Mouse (Mus musculus): ENCODE results near the gene AI464131. TPM values are rescaled to one million over a fixed set of nuclear protein-coding genes. Genes with fewer than 3 reads are reported as not detected.
"Not testable (repeated sequence)": the region's sequence is repeated elsewhere in the genome, so short reads cannot be mapped to it uniquely, and the experiment has no call there.

Gene AI464131
- polyA plus RNA-seq, 1 experiment from 2014 or later = 8.9 TPM

DNA sequence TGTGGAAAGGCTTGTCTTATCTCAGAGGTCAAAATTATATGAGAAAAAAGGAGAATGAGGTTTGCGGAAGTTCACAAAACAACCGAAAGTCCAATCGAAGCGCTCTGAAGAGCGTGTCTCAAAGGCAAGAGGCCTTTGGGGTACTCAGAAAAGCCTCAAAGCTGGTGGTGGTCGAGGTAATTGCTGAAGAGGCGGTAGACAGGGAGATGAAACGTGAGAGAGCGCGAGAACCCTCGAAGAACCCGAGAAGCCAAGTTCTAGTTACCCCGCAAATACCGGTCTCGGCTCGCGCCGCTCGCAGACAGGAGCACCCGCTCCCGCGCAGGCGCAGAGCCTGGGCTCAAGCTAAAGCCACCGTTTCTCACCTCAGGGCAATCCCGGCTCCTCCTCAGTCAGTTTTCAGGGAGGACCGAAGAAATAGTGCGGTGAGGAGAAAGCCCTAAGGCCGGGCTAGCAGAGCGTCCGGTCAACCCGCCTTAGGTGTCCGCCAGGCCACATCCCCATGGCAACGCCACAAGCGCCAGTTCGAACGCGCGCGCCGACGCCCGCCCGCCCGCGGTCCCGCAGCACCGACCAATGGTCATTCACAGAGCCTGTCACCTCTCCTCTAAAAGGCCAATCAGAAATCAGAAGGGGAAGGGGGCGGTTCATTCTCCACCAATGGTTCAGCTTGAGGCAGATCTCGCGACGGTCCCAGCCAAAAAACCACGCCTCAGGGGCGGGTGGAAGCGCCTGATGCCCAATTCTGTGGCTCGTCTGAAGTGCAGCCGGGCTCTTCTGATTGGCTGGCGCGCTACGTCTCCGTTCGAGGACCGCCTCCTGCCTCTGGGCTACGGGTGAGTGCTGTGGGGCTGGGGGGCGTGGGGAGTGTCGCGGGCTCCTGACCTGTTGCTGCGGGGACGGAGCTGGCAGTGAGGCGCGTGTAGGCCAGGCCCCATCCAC, 38.3 kb downstream of the AI464131 start, which contains the start of the genes Kif24 and Nudt2:
Gene Kif24, minus strand, starts transcription at position 543 of the 942 bp plus-strand sequence.
Gene Nudt2, plus strand, starts transcription at position 807 of the 942 bp plus-strand sequence.
- Histone ChIP-seq H3K9me3 (0 out of 2 replicates have a peak, but pooled peaks cover 2% of the 10 kb centered on the region), H3K27ac (replicated peaks) (peak within 1 kb of the TSS; percentile 89), H3K4me3 (peak within 1 kb of the TSS; percentile 75), H3K27me3 (replicated peaks; ENCODE audit: low read depth, poor library complexity, severe bottlenecking) (no peaks in the 10 kb centered on the region), H3K4me1 (peaks cover 33% of the 10 kb centered on the region), H3K36me3 (replicated peaks) (peaks cover 29% of the 10 kb centered on the region)
- DNase-seq (ENCODE audit: low spot score) = peak; percentile 98
- under 1% methylated on average over 70 of the region's 70 CpGs for WGBS

DNA sequence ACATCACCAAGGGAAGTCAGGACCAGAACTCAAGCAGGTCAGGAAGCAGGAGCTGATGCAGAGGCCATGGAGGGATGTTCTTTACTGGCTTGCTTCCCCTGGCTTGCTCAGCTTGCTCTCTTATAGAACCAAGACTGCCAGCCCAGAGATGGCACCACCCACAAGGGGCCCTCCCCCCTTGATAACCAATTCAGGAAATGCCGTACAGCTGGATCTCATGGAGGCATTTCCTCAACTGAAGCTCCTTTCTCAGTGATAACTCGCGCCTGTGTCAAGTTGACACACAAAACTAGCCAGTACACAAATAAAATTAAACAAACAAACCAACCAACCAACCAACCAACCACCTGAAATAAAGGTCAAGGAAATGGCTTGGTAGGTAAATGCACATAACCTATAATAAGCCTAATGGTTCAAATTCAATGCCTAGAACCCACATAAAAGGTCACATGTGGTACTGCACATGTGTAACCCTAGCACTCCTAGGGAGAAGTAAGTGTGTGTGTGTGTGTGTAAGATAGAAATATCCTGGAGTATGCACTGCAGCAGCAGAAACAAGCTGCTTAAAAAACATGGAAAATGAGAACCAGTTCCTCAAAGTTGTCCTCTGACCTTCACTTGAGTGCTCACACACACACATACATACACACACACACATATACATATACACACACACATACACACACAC, 39.7 kb downstream of the AI464131 start:
- H3K27ac ChIP-seq (replicated peaks); H3K9me3 ChIP-seq; DNase-seq (ENCODE audit: low spot score); H3K27me3 ChIP-seq (replicated peaks; ENCODE audit: low read depth, poor library complexity, severe bottlenecking): not testable (repeated sequence)
- Histone ChIP-seq H3K4me1 (peaks cover 23% of the 10 kb centered on the region), H3K36me3 (replicated peaks) (peaks cover 29% of the 10 kb centered on the region), H3K4me3 (peak overlapping the region; percentile 75)
- WGBS = 80% methylated on average over 3 of the region's 3 CpGs

DNA sequence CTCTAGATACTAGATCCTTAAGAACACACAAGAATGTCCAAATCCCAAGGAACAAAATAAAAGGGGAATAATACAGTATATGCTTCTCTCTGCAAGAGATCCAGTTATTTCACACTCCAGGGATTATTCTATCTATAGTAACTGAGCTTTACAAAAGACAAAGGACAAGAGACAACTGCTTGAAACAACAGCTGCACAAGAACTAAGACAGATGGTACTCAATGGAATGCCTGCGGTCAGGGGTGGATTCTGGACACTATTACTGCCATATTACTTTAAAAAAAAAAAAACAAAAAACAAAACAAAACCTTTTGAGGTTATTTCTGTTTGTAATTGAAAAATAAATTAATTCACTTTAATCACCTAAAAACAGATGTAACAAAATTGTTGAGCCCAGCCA, 42.2 kb downstream of the AI464131 start:
- no peak for DNase-seq (ENCODE audit: low spot score)
- no peak overlapping the region for H3K27ac ChIP-seq (replicated peaks)
- peaks cover 26% of the 10 kb centered on the region for H3K36me3 ChIP-seq (replicated peaks)
- H3K4me1 ChIP-seq = peaks cover 20% of the 10 kb centered on the region
- H3K27me3 ChIP-seq (replicated peaks; ENCODE audit: low read depth, poor library complexity, severe bottlenecking) = no peaks in the 10 kb centered on the region
- H3K9me3 ChIP-seq = no peaks in the 10 kb centered on the region
- WGBS = 87% methylated on average over 1 of the region's 1 CpGs
- H3K4me3 ChIP-seq = no peak overlapping the region

DNA sequence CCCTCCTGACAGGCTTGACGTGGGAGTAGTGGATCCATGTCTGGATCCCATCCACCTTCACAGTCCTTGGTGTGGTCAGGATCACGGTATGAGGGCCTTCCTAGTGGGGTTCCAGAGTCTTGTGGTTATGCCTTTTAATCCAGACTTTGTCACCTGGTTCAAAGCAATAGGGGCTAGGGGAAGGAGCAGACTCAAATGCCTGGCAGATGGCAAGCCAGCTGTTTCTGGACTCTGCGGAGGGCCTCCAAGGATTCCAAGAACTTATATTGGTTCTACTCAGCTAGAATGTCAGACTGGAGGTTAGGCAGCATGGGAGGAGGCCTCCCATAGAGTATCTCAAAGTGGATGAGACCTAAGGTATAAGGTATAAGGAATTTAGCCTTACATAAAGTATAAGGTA, 55.3 kb downstream of the AI464131 start:
- H3K4me3 ChIP-seq = no peak overlapping the region
- WGBS = 97% methylated on average over 3 of the region's 3 CpGs
- H3K4me1 ChIP-seq = no peaks in the 10 kb centered on the region
- no peak overlapping the region for H3K27ac ChIP-seq (replicated peaks)
- H3K27me3 ChIP-seq (replicated peaks; ENCODE audit: low read depth, poor library complexity, severe bottlenecking) = no peaks in the 10 kb centered on the region
- peaks cover 71% of the 10 kb centered on the region for H3K36me3 ChIP-seq (replicated peaks)
- H3K9me3 ChIP-seq = no peaks in the 10 kb centered on the region
- DNase-seq (ENCODE audit: low spot score) = no peak

Other genes starting within 250 kb of the AI464131 start
- gene Ubap2, start 227.9 kb downstream of the AI464131 start, polyA plus RNA-seq (2016; fragmentation: Nextera tagmentation; extraction: Ambion mirVana) = 95.7 and 101 TPM in 2 replicates
- 62.0 and 62.6 TPM in 2 replicates for gene Dcaf12, start 188.2 kb downstream of the AI464131 start, polyA plus RNA-seq (2016; fragmentation: Nextera tagmentation; extraction: Ambion mirVana)
- gene Ubap1, start 154.1 kb downstream of the AI464131 start, polyA plus RNA-seq (2016; fragmentation: Nextera tagmentation; extraction: Ambion mirVana) = 61.4 and 65.4 TPM in 2 replicates
- 13.7 and 15.1 TPM in 2 replicates for gene Kif24, start 38.2 kb downstream of the AI464131 start, polyA plus RNA-seq (2016; fragmentation: Nextera tagmentation; extraction: Ambion mirVana)
- gene Nudt2, start 37.9 kb downstream of the AI464131 start, polyA plus RNA-seq (2016; fragmentation: Nextera tagmentation; extraction: Ambion mirVana) = 55.4 and 61.4 TPM in 2 replicates
- gene 1110017D15Rik, start 14.3 kb upstream of the AI464131 start, polyA plus RNA-seq (2016; fragmentation: Nextera tagmentation; extraction: Ambion mirVana) = 5.3 and 6.1 TPM in 2 replicates
- gene Fam219a, start 66.5 kb upstream of the AI464131 start, polyA plus RNA-seq (2016; fragmentation: Nextera tagmentation; extraction: Ambion mirVana) = 2.0 and 2.6 TPM in 2 replicates
- gene Dnaic1, start 66.7 kb upstream of the AI464131 start, polyA plus RNA-seq (2016; fragmentation: Nextera tagmentation; extraction: Ambion mirVana) = 1.3 and 1.8 TPM in 2 replicates
- 19.3 and 19.8 TPM in 2 replicates for gene Enho, start 137.2 kb upstream of the AI464131 start, polyA plus RNA-seq (2016; fragmentation: Nextera tagmentation; extraction: Ambion mirVana)
- 8.6 and 11.1 TPM in 2 replicates for gene Cntfr, start 194.0 kb upstream of the AI464131 start, polyA plus RNA-seq (2016; fragmentation: Nextera tagmentation; extraction: Ambion mirVana)
- 146 and 188 TPM in 2 replicates for gene Il11ra1, start 196.9 kb upstream of the AI464131 start, polyA plus RNA-seq (2016; fragmentation: Nextera tagmentation; extraction: Ambion mirVana)
- 91.2 and 91.9 TPM in 2 replicates for gene Rpp25l, start 210.5 kb upstream of the AI464131 start, polyA plus RNA-seq (2016; fragmentation: Nextera tagmentation; extraction: Ambion mirVana)
- 133 and 140 TPM in 2 replicates for gene Dctn3, start 220.1 kb upstream of the AI464131 start, polyA plus RNA-seq (2016; fragmentation: Nextera tagmentation; extraction: Ambion mirVana)
- gene Arid3c, start 228.1 kb upstream of the AI464131 start, polyA plus RNA-seq (2016; fragmentation: Nextera tagmentation; extraction: Ambion mirVana) = 0.50 and 0.86 TPM in 2 replicates

All from embryonic facial prominence, embryonic 10.5 days (tissue).